Mouse (Mus musculus) kidney, adult 2 months (tissue): Measurements from ENCODE around the gene Slc33a1.

Experiments used
- CTCF ChIP-seq: fragments of 200-500 bp; conservative IDR thresholded peaks from 2 replicates; pipeline ENCODE4 v1.5.1; 2011; ENCODE audit warnings: low read depth, mild to moderate bottlenecking, control low read depth, low read length, moderate library complexity, mixed read lengths; ENCODE audit not compliant: insufficient read depth, insufficient read length
- POLR2A ChIP-seq: fragments of 200-500 bp; IDR thresholded peaks from one replicate; pipeline ENCODE4 v1.6.1; 2011; ENCODE audit warnings: low read depth, low read length, control low read depth

GRCm38 (mm10) chr3:63919634-63920033 lies 44.9 kb downstream of the Slc33a1 start:
- TF ChIP-seq CTCF (peak; percentile 59), POLR2A (no peak)
